Mouse (Mus musculus) ovary, adult 2 months (tissue): ENCODE results near the gene Cmtm8. TPM values are rescaled to one million over a fixed set of nuclear protein-coding genes. Genes with fewer than 3 reads are reported as not detected.

Experiments used
- polyA plus RNA-seq: library from polyadenylated mRNA; depleted of rRNA; stranded (reverse); fragments of >200 nt; gene quantifications from 2 replicates; pipeline ENCODE4 v1.2.3, GENCODE M21; 2012; rRNA removed

Cmtm8 gene
- 63.1 and 70.1 TPM in 2 replicates for polyA plus RNA-seq

GRCm38 (mm10) chr9:114844017-114844662 lies at the start of gene Cmtm8:
Cmtm8 (minus strand) TSS chr9:114844156.

GRCm38 (mm10) chr9:114781526-114782212 lies 62.3 kb downstream of the Cmtm8 start, which contains the start of gene Cmtm7:
Cmtm7 (minus strand) TSS chr9:114781856.

Other genes with a start within 250 kb of the Cmtm8 start
- gene Cnot10, start 204.0 kb downstream of the Cmtm8 start, polyA plus RNA-seq: 46.0 and 47.5 TPM in 2 replicates
- gene Dync1li1, start 155.4 kb downstream of the Cmtm8 start, polyA plus RNA-seq: 13.7 and 16.1 TPM in 2 replicates
- 37.0 and 37.2 TPM in 2 replicates for gene Cmtm6, start 113.0 kb downstream of the Cmtm8 start, polyA plus RNA-seq
- gene Cmtm7, start 62.3 kb downstream of the Cmtm8 start, polyA plus RNA-seq: 214 and 232 TPM in 2 replicates
- gene Gpd1l, start 89.8 kb upstream of the Cmtm8 start, polyA plus RNA-seq: 23.9 and 27.0 TPM in 2 replicates
- 7.9 and 8.8 TPM in 2 replicates for gene Osbpl10, start 134.4 kb upstream of the Cmtm8 start, polyA plus RNA-seq
- gene Rps27rt, start 138.6 kb upstream of the Cmtm8 start, polyA plus RNA-seq: 25.2 and 58.8 TPM in 2 replicates